Mouse (Mus musculus) ZHBTc4 (cell line): ENCODE results near the gene Ruvbl2.
A peak's percentile ranks its signal among the peaks of the same experiment; 100 is the strongest.
"Not testable (repeated sequence)": the region's sequence is repeated elsewhere in the genome, so short reads cannot be mapped to it uniquely, and the experiment has no call there.

Experiments
- DNase-seq: peaks from one replicate; pipeline ENCODE4 v3.0.0-alpha.2; 2011; ENCODE audit warnings: low read depth, low spot score

Gene Ruvbl2

DNA sequence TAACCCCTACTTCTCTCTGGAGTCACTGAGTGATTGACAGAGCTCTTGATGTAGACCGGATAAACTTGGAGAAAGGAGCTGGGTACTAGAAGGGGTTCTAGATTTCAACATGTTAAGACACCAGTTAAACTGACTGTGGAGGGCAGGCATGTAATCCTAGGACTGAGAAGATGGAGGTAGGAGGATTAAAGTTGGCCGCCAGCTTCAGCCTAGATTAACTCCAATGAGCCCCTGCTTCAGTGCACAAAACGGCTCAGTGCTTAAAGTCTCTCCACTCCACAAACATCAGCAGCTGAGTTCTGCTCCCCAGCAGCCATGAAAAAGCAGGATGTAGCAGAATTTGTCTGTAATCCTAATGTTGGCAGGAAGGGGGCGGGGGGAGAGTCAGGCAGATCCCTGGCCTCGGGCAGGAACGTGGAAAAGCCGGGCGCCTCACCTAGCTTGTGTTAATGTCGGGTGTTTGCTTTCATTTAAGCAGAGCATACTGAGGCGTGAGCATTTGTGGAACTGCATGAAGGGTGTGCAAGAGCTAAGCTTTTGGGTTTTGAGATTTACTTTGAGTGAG lies 36.3 kb downstream of the Ruvbl2 start:
- DNase-seq: peak; percentile 69

DNA sequence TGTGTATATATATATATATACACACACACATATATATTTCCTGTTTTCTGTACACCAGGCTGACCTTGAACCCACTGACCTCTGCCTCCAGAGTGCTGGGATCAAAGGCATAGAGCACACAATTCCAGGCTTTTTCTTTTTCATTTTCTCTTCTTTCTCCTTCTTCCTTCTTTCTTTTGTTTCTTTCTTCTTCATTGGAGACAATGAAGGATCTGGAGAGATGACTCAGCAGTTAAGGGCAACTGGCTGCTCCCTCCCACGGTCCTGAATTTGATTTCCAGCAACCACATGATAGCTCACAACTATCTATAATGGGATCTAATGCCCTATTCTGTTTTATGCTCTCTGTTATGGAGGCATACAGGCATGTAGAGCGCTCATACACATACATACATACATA lies 41.1 kb downstream of the Ruvbl2 start:
- DNase-seq: no peak

DNA sequence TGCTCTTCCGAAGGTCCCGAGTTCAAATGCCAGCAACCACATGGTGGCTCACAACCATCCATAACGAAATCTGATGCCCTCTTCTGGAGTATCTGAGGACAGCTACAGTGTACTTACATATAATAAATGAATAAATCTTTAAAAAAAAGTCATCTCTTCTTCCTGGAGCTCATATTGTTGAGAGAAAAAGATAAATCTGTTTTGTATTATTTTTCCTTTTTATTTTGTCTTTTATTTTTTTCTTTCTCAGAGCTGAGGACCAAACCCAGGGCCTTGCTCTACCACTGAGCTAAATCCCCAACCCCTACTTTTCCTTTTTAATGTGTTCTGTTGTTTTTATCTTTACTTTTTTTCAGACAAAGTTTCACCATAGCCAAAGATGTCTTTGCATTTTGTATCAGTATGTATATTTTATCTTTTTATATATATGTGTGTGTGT lies 41.5 kb downstream of the Ruvbl2 start:
- DNase-seq: not testable (repeated sequence)

DNA sequence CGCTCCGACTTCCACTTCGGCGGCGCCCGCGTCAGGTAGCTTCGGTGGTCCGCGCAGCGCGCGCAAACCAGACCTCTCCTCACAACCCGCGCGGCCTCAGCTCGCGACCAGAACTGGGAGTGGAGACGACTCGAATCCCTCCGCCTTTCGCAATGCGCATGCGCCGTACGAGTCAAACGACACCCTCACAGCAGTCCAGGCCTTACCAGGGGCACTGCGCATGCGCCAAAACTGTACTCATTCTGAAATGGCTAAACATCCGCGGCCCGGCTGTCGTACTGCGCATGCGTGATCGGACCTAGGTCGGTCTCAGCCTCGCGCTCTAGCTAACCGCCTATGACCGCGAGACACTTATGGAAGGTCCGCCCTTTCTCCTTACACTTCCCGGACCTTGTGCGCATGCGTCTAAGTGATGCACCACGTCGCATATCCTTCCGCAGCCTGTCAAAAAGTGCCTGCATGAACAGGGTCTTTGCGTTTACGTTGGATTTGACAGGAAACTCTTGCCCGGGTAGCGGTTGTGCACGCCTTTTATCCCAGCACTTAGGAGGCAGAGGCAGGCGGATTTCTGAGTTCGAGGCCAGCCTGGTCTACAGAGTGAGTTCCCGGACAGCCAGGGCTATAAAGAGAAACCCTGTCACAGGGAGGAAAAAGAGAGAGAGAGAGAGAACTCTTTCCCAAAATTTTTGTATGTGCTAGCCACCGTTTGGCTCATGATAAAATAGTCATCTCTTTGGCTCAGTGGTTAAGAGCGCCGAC lies 42.1 kb downstream of the Ruvbl2 start, which contains the start of gene Snrnp70:
Gene Snrnp70, minus strand, starts transcription at position 165 of the 759 bp plus-strand sequence.
- DNase-seq: peak; percentile 100

DNA sequence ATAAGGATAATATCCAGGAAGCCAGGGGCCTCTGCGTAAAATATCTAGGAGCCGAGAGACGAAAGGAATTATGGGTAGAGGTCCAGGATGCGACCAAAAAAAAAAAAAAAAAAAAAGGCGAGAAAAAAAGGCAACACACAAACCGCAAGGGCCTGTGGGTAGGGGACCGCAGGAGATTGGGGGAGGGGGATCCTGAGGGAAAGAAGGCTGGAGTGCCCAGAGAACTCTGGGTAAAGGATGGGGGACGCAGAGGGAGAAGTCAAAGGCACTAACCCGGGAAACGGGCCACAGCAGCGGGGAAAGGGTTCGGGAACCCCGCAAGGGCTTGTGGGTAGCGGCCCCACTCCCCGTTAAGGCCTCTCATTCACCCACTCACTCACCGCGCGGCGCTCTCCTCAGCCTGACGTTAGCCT lies 42.8 kb downstream of the Ruvbl2 start:
- peak; percentile 89 for DNase-seq

DNA sequence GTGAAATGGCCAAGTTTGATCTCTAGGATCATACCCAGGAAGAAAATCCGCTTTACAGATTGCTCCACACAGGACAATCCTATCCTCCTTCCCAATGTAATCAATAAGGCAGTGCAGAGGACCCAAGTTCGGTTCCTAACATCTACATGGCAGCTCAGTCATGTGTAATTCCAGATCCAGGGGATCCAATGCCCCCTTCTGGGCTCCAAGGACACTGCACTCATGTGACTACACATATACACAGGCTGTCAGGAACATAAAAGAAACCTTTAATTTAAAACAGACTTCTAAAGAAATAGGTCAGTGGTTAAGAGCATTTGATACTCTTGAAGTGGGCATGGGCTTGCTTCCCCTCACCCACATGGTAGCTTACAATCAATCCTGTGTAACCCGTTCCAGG lies 51.8 kb downstream of the Ruvbl2 start:
- no peak for DNase-seq

DNA sequence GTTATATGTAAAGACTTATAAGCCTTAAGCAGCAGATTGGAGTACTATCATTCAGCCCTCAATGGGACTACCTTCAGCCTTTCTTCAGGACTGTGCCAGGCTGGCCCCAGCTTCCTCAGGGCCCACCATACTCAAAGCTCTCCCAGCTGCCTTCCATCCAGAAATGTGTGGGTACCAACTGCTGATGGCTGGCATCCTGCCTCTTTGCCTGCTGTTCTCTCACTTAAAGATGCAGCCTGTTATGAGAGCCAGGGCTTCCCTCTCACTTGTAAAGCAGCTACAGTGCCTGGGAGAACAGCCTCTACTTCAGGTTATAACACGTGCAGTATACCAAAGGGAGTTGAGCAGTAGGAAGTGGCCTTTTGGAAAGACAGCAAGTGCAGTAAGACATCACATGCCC lies 61.8 kb downstream of the Ruvbl2 start:
- no peak for DNase-seq

- DNase-seq: peak; percentile 32
These were observed 63.3 kb downstream of the Ruvbl2 start for GRCm38 (mm10) chr7:45374620-45375019.

DNA sequence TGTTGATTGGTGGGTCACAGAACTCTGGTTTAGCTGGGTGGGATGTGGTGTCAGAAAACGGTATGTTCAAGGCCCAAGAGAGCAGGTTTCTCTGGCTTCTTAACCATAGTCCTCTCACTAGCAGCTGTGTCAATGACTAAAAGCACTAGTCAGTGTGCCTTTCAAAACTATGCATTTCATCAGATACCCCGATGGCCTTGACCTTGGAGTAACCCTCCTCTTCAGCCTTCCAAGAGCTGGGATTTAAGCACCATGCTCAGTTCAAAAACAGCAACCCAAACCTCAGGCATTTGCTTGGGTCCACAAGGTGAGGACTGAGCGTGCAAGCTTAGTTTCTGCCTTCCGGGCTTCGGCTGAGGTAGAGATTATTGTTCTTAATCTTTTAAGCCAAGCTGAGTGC lies 65.5 kb downstream of the Ruvbl2 start:
- no peak for DNase-seq
